Mouse (Mus musculus) megakaryocyte, embryonic 14.5 days (primary cell): ENCODE data around the gene Qars.

Experiments used
- FLI1 ChIP-seq: IDR thresholded peaks from 2 replicates; pipeline ENCODE4 v1.6.1; 2012; ENCODE audit warnings: low read length, inconsistent platforms, mixed read lengths
- GATA1 ChIP-seq: IDR thresholded peaks from 3 replicates; pipeline ENCODE4 v1.6.1; 2012; ENCODE audit warnings: mixed read lengths, low read length, inconsistent platforms, borderline replicate concordance

DNA sequence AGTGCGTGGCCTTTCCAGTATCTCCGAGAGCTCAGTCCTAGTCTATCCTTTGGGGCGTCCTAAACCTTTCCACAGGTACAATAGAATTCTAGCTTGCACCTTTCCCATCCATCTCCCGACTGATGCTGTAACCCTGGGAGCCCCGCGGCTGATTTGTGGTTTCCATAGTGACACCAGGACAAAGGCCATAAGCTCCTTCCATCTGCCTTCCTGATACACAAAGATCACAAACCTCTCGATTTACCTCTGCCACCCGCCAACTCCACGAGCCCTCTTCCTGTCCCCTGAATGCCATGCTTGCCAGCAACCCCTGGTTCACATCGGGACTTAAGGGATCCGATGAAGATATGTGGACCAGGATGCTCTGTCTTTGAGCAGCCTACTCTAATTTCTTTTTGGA lies 28.3 kb upstream of the Qars start:
- TF ChIP-seq GATA1 (no peak), FLI1 (no peak)
